Mouse (Mus musculus) heart, embryonic 12.5 days (tissue): ENCODE measurements around the gene Mucl3. TPM values are rescaled to one million over a fixed set of nuclear protein-coding genes. Genes with fewer than 3 reads are reported as not detected.

Experiments
- ATAC-seq: fragments of 200-750 bp; cut with Nextera tagmentation; 2 replicates; pipeline ENCODE4 v1.8.0; 2017; ENCODE audit warnings: moderate TSS enrichment, moderate library complexity; ENCODE audit not compliant: insufficient number of reproducible peaks, low FRiP score
- H3K27ac ChIP-seq: fragments of 300-500 bp; sonication (generic); 2 replicates; pipeline ENCODE4 v1.5.1; 2016; ENCODE audit warnings: mild to moderate bottlenecking, moderate library complexity; ENCODE audit not compliant: poor library complexity, severe bottlenecking
- H3K27me3 ChIP-seq: fragments of 300-500 bp; sonication (generic); replicated peaks from 2 replicates; pipeline ENCODE4 v1.6.1; 2016; ENCODE audit warnings: mild to moderate bottlenecking, moderate library complexity
- H3K36me3 ChIP-seq: fragments of 300-500 bp; sonication (generic); 2 replicates; pipeline ENCODE4 v1.6.1; 2016; ENCODE audit warnings: mild to moderate bottlenecking, moderate library complexity
- H3K4me1 ChIP-seq: fragments of 300-500 bp; sonication (generic); replicated peaks from 2 replicates; pipeline ENCODE4 v1.6.1; 2016; ENCODE audit warnings: mild to moderate bottlenecking
- H3K4me2 ChIP-seq: fragments of 300-500 bp; sonication (generic); 2 replicates; pipeline ENCODE4 v1.6.1; 2016; ENCODE audit warnings: mild to moderate bottlenecking, moderate library complexity
- H3K4me3 ChIP-seq: fragments of 300-500 bp; sonication (generic); 2 replicates; pipeline ENCODE4 v1.5.1; 2016; ENCODE audit warnings: mild to moderate bottlenecking
- H3K9ac ChIP-seq: fragments of 300-500 bp; sonication (generic); 2 replicates; pipeline ENCODE4 v1.6.1; 2016; ENCODE audit warnings: mild to moderate bottlenecking, moderate library complexity
- H3K9me3 ChIP-seq: fragments of 300-500 bp; sonication (generic); replicated peaks from 2 replicates; pipeline ENCODE4 v1.6.1; 2016; ENCODE audit warnings: mild to moderate bottlenecking, moderate library complexity
- WGBS: fragments of 180-500 bp; shearing (Covaris S2); methylation state at CpG from one replicate; pipeline ENCODE4 v1.1.7; 2016; 5-methylcytosine and 5-hydroxymethylcytosine counted together
- polyA plus RNA-seq: library from polyadenylated mRNA; unstranded; fragments of >200 nt; fragmentation: Nextera tagmentation; extraction: Ambion mirVana; gene quantifications from 2 replicates; pipeline ENCODE4 v1.2.1, GENCODE M21; 2016

The Mucl3 gene
- polyA plus RNA-seq, 1 experiment from 2014 or later, result 0.37 TPM

DNA sequence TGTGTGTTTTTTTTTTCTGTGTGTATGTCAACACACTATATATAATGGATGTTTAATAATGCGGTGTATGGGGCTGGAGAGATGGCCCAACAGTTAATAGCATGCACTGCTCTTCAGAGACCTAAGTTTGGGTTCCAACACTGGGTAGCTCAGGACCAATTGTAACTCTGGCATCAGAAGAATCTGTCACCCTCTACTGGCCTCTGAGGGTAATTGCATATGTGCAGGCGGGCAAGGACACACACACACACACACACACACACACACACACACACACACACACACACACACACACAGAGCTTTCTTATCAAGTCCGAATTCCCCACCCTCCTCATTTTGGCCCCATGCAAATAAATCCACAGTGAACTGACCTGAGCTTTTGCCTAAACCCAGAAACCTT lies 8.3 kb downstream of the Mucl3 start:
- Histone ChIP-seq H3K4me1 (peaks cover 17% of the 10 kb centered on the region), H3K4me2 (no peak overlapping the region), H3K9me3 (no peaks in the 10 kb centered on the region), H3K27ac (no peak overlapping the region), H3K36me3 (no peaks in the 10 kb centered on the region), H3K4me3 (no peak overlapping the region), H3K9ac (no peak overlapping the region), H3K27me3 (peaks cover 16% of the 10 kb centered on the region; the same call in 1 of the 2 replicates)
- ATAC-seq, result no peak
- WGBS, result 76% methylated on average over 3 of the region's 3 CpGs

DNA sequence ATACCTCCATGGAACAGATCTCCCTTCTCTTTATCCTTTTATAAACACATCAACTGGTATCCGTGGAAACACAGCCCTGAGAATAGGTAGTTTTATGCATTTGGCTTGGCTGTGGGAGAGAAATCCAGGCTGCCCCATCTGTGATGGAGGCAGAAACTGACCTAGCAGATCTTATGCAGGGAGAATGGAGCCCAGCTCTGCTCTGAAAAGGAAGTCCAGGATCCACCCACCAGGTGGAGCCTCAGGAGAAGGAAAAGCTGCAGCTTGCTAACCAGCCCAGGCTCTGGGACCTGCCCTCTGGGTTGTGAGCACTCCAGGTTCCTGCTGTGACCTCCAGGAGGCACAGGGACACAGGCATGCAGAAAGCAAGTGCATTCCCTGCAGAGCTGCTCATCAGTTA lies 9.5 kb downstream of the Mucl3 start:
- no peak overlapping the region for H3K27ac ChIP-seq
- H3K4me3 ChIP-seq, result no peak overlapping the region
- peaks cover 16% of the 10 kb centered on the region; the same call in 1 of the 2 replicates for H3K27me3 ChIP-seq
- peak overlapping the region; percentile 30; the same call in 1 of the 2 replicates for H3K9ac ChIP-seq
- WGBS, result 13% methylated on average over 1 of the region's 1 CpGs
- H3K4me2 ChIP-seq, result no peak overlapping the region
- no peaks in the 10 kb centered on the region for H3K9me3 ChIP-seq
- peaks cover 8% of the 10 kb centered on the region; the same call in 1 of the 2 replicates for H3K4me1 ChIP-seq
- H3K36me3 ChIP-seq, result no peaks in the 10 kb centered on the region
- ATAC-seq, result no peak

DNA sequence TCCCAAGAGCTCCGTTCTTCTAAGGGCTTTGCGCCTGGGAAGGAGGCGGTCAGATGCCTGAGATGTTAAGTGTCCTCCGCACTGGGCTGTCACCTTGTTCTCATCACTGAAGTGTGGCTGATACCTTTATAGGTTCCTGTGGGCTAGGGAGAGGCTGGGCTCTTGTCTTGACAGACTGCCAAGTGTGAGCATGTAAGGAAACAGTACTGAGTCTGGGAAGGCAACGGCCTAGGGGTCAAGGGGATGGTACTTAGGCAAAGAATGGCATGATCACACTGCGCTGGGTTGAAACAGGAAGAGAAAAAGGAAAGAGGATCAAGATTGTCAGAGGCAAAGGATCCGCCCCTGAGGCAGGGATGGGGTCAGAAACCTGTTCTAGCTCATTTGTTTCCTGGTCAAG lies 17.0 kb downstream of the Mucl3 start, which contains the start of gene Gm9573:
Gm9573 (minus strand) TSS at position 101 of the 400 bp plus-strand sequence.
- Histone ChIP-seq H3K9ac (no peak within 1 kb of the TSS), H3K27me3 (no peaks in the 10 kb centered on the region), H3K4me3 (no peak within 1 kb of the TSS), H3K4me2 (no peak within 1 kb of the TSS), H3K9me3 (no peaks in the 10 kb centered on the region), H3K36me3 (no peaks in the 10 kb centered on the region), H3K4me1 (no peaks in the 10 kb centered on the region), H3K27ac (no peak within 1 kb of the TSS)
- 67% methylated on average over 7 of the region's 7 CpGs for WGBS
- no peak for ATAC-seq

DNA sequence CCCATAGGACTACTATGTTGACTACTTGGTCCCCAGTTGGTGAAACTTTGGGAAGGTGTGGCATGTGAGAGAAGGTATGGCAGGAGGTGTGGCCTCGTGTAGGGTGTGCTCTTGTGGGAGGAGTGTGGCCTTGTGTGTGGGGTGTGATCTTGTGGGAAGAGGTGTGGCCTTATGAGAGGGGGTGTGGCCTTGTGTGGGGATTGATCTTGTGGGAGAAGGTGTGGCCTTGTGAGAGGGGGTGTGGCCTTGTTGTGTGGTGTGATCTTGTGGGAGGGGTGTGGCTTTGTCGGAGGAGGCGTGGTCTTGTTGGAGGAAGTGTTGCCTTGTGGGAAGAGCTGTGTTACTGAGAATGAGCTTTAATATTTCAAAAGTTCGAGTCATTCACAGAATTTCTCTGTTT lies 26.4 kb downstream of the Mucl3 start:
- Histone ChIP-seq H3K4me2 (no peak overlapping the region), H3K9ac (no peak overlapping the region), H3K4me3 (no peak overlapping the region), H3K27ac (no peak overlapping the region), H3K27me3 (0 out of 2 replicates have a peak, but pooled peaks cover 4% of the 10 kb centered on the region), H3K4me1 (no peaks in the 10 kb centered on the region), H3K36me3 (no peaks in the 10 kb centered on the region), H3K9me3 (no peaks in the 10 kb centered on the region)
- 61% methylated on average over 4 of the region's 4 CpGs for WGBS
- no peak for ATAC-seq

DNA sequence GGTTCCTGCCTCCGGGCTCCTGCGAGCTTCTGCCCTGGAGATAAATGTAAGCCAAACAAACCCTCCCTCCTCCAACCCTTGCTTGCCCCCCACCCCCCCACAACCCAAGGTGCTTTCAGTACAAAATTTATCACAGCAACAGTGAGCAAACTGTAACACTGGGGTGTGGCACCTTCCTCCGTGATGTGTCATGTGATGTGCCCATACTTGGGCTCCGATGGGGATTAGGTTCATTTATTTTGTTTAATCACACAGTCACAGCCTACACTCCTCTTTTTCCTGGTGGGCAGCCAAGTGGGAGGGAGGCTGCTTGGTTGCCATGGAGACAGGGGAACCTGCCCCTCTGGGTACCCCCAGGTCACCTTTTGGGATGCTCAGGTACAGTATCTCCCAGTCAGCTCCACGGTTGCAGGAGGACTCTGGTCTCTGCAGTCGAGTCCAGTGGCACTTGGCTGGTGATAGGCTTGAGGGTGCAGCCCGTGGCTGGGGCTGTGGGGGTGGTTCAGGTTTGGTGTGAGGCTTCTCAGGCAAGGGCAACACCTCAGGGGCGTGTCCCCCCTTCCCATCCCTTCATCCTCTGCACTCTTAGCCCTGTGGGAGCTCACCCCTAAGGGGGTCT lies 41.6 kb downstream of the Mucl3 start:
- H3K4me1 ChIP-seq, result no peaks in the 10 kb centered on the region
- peaks cover 15% of the 10 kb centered on the region for H3K27me3 ChIP-seq
- H3K4me3 ChIP-seq, result no peak overlapping the region
- H3K4me2 ChIP-seq, result no peak overlapping the region
- no peak overlapping the region for H3K9ac ChIP-seq
- H3K27ac ChIP-seq, result no peak overlapping the region
- H3K36me3 ChIP-seq, result no peaks in the 10 kb centered on the region
- WGBS, result 43% methylated on average over 8 of the region's 8 CpGs
- H3K9me3 ChIP-seq, result no peaks in the 10 kb centered on the region; the same call in 1 of the 2 replicates
- ATAC-seq, result no peak

DNA sequence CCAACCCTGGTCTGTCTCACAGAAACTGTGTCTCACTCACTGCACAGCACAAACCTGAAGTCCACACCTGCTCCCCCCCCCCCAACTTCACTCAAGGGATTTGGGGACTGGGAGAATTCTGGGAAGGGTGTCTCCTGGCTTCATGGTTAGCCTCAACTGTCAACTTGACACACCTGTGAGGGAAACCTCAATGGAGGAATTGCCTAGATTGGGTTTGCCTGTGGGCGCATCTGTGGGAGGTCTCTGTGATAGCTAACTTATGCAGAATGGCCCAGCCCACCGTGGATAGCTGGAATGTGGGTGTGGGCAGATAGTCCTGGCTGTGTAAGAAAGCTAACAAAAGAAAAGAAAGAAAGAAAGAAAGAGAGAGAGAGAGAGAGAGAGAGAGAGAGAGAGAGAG lies 42.2 kb downstream of the Mucl3 start, which contains the start of gene Sfta2:
Sfta2 (plus strand) TSS at position 301 of the 400 bp plus-strand sequence.
- Histone ChIP-seq H3K4me3 (no peak within 1 kb of the TSS), H3K9ac (no peak within 1 kb of the TSS), H3K9me3 (no peaks in the 10 kb centered on the region; the same call in 1 of the 2 replicates), H3K4me2 (no peak within 1 kb of the TSS), H3K4me1 (no peaks in the 10 kb centered on the region), H3K36me3 (no peaks in the 10 kb centered on the region), H3K27ac (no peak within 1 kb of the TSS), H3K27me3 (peaks cover 15% of the 10 kb centered on the region)
- ATAC-seq, result no peak
- WGBS, result 53% methylated on average over 2 of the region's 2 CpGs

DNA sequence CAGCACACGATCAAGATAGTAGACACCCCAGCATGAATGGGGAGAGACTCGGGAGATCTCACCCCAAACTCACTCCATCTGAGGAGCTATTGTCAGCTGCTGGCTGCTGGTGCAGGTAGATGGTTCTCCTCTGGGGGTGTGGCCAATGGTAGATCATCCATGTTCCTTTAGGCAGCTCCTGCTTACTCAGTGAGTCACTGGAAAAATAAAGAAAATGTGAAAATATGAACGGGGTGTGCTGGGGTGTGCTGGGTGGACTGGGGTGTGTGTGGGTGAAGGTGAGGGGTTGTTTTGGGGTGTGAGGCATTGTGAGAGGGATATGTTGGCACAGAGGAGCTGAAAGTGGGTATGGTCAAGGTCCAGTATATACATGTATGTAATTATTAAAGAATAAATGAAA lies 46.1 kb downstream of the Mucl3 start:
- H3K9ac ChIP-seq, result no peak overlapping the region
- no peak overlapping the region for H3K4me3 ChIP-seq
- H3K27me3 ChIP-seq, result peaks cover 6% of the 10 kb centered on the region
- no peak for ATAC-seq
- H3K4me2 ChIP-seq, result no peak overlapping the region
- H3K27ac ChIP-seq, result no peak overlapping the region
- WGBS, result 86% methylated on average over 3 of the region's 3 CpGs
- no peaks in the 10 kb centered on the region for H3K36me3 ChIP-seq
- H3K4me1 ChIP-seq, result no peaks in the 10 kb centered on the region
- no peaks in the 10 kb centered on the region; the same call in 1 of the 2 replicates for H3K9me3 ChIP-seq

DNA sequence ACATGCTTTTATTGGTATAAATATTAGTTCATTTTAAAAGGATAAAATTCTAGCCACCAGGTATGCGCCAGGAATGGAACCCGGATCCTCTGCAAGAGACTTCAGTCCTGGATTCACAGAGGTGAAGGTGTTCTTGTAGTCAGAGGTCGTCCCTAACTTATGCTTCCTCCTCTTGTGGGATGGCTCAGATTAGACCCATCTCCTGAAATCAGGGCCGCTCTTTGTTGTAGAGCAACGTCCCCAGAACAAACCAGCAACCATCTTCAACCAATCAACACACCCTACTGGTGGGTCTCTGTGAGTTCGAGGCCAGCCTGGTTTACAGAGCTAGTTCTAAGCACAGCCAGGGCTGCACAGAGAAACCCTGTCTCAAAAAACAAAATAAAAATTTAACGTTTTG lies 49.0 kb downstream of the Mucl3 start:
- Histone ChIP-seq H3K27ac (no peak overlapping the region), H3K36me3 (no peaks in the 10 kb centered on the region), H3K4me3 (no peak overlapping the region), H3K9me3 (no peaks in the 10 kb centered on the region; the same call in 1 of the 2 replicates), H3K9ac (no peak overlapping the region), H3K4me1 (no peaks in the 10 kb centered on the region), H3K27me3 (no peaks in the 10 kb centered on the region), H3K4me2 (no peak overlapping the region)
- 74% methylated on average over 7 of the region's 7 CpGs for WGBS
- ATAC-seq, result no peak

DNA sequence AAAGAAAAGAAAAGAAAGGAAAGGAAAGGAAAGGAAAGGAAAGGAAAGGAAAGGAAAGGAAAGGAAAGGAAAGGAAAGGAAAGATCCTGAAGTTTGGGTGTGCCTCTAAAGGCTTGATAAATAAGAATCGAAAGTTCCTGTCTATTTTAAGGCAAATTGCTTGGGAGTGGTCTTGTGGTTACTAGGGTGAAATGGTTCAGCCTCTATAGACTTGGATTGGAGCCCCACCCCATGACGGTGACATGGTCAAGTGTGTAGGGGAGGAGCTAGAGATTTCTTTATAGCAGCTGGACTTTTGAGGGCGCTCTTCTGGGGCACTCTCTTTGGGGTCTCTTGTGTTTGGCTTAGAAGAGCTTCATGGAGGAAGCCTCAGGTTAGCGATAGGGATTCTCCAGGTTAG lies 49.7 kb downstream of the Mucl3 start:
- Histone ChIP-seq H3K27me3 (no peaks in the 10 kb centered on the region), H3K4me2 (no peak overlapping the region), H3K36me3 (no peaks in the 10 kb centered on the region), H3K4me3 (no peak overlapping the region), H3K9ac (no peak overlapping the region), H3K27ac (no peak overlapping the region), H3K9me3 (no peaks in the 10 kb centered on the region; the same call in 1 of the 2 replicates), H3K4me1 (no peaks in the 10 kb centered on the region)
- WGBS, result 26% methylated on average over 4 of the region's 4 CpGs
- ATAC-seq, result no peak

DNA sequence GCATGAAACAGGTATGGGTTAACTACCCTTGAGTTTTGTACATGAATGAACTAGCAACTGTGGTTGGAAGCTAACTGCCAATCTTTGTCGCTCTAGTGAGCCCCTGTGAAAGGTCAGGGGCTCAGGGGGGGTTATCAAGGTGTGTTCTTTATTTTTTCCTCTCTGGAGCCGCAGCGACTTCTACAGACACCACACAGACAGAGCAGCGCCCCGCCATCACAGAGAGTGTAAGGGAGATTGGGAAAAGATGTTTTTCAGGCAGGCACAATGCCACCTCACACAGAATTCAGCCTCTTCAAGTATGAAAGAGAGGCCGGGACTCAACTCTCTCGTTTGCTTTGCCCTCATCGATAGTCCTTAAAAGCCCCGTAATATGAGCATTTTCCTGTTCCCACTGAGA lies 51.4 kb downstream of the Mucl3 start:
- 81% methylated on average over 9 of the region's 9 CpGs for WGBS
- Histone ChIP-seq H3K27me3 (no peaks in the 10 kb centered on the region), H3K9me3 (peaks cover 3% of the 10 kb centered on the region; the same call in 1 of the 2 replicates), H3K36me3 (no peaks in the 10 kb centered on the region), H3K27ac (no peak overlapping the region), H3K4me3 (no peak overlapping the region), H3K4me1 (no peaks in the 10 kb centered on the region), H3K4me2 (no peak overlapping the region), H3K9ac (no peak overlapping the region)
- no peak for ATAC-seq

DNA sequence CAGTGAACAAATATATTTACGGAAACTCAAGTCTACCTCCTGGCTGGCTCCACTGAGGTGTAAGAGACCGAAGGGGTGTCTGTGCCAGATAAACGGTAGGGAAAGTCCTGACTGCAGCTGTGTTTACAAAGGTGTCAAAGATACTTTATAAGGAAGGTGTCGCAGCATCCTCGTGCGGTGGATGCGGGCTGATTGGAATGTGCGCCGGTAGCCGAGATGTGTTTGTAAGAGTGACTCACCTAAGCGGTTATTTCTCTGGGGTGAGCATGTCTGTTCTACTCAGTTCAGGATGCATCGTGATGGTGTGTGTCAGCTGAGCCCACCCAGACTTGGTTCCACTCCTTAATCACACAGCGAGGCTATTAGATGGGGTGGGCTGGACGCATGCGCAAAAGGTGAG lies 51.8 kb downstream of the Mucl3 start:
- H3K4me2 ChIP-seq, result no peak overlapping the region
- 87% methylated on average over 15 of the region's 15 CpGs for WGBS
- H3K9me3 ChIP-seq, result peaks cover 4% of the 10 kb centered on the region; the same call in 1 of the 2 replicates
- no peaks in the 10 kb centered on the region for H3K27me3 ChIP-seq
- no peaks in the 10 kb centered on the region for H3K36me3 ChIP-seq
- H3K9ac ChIP-seq, result no peak overlapping the region
- no peak for ATAC-seq
- no peaks in the 10 kb centered on the region for H3K4me1 ChIP-seq
- H3K4me3 ChIP-seq, result no peak overlapping the region
- H3K27ac ChIP-seq, result no peak overlapping the region

DNA sequence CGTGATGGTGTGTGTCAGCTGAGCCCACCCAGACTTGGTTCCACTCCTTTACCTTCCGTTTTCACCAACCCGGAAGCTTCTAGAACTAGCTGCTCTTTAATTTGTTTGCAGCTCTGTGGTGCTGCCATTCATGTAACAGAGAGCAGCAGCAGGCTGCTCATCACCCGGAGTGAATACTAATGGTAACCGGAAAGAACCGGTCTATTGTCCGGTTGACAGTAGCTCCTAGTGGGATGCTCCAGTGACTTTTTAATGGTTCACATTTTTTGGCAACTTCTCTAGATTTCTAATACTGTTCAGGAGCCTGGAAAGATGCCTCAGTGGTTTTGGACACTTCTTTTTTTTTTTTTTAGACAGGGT lies 52.3 kb downstream of the Mucl3 start:
- Histone ChIP-seq H3K36me3 (no peaks in the 10 kb centered on the region), H3K4me1 (no peaks in the 10 kb centered on the region), H3K27ac (no peak overlapping the region), H3K27me3 (no peaks in the 10 kb centered on the region), H3K4me2 (no peak overlapping the region), H3K4me3 (no peak overlapping the region), H3K9me3 (peaks cover 4% of the 10 kb centered on the region; the same call in 1 of the 2 replicates), H3K9ac (no peak overlapping the region)
- WGBS, result 91% methylated on average over 7 of the region's 7 CpGs
- no peak for ATAC-seq
